Mouse (Mus musculus) intestine, postnatal 0 days (tissue): Measurements from ENCODE around the gene Pml. TPM values are rescaled to one million over a fixed set of nuclear protein-coding genes. Genes with fewer than 3 reads are reported as not detected.
"Not testable (repeated sequence)": the region's sequence is repeated elsewhere in the genome, so short reads cannot be mapped to it uniquely, and the experiment has no call there.

Source experiments
- ATAC-seq: fragments of 200-750 bp; cut with Nextera tagmentation; 2 replicates; pipeline ENCODE4 v1.8.0; 2017; ENCODE audit warnings: mild to moderate bottlenecking, moderate TSS enrichment, moderate library complexity
- H3K27ac ChIP-seq: fragments of 300-500 bp; sonication (generic); 2 replicates; pipeline ENCODE4 v1.5.1; 2014; ENCODE audit warnings: mild to moderate bottlenecking, low read depth, low read length, moderate library complexity
- H3K27me3 ChIP-seq: fragments of 300-500 bp; sonication (generic); replicated peaks from 2 replicates; pipeline ENCODE4 v1.6.1; 2014; ENCODE audit warnings: low read length, mixed read lengths; ENCODE audit not compliant: control insufficient read depth, insufficient read depth
- H3K36me3 ChIP-seq: fragments of 300-500 bp; sonication (generic); 2 replicates; pipeline ENCODE4 v1.6.1; 2014; ENCODE audit warnings: mild to moderate bottlenecking, moderate library complexity; ENCODE audit not compliant: control insufficient read depth, insufficient read depth
- H3K4me1 ChIP-seq: fragments of 300-500 bp; sonication (generic); replicated peaks from 2 replicates; pipeline ENCODE4 v1.6.1; 2014; ENCODE audit warnings: antibody characterized with exemption, low read length, mixed read lengths; ENCODE audit not compliant: control insufficient read depth, insufficient read depth
- H3K4me2 ChIP-seq: fragments of 300-500 bp; sonication (generic); replicated peaks from 2 replicates; pipeline ENCODE4 v1.6.1; 2014; ENCODE audit warnings: low read depth, mild to moderate bottlenecking, moderate library complexity
- H3K4me3 ChIP-seq: fragments of 300-500 bp; sonication (generic); 2 replicates; pipeline ENCODE4 v1.5.1; 2014; ENCODE audit warnings: low read depth, low read length
- H3K9ac ChIP-seq: fragments of 300-500 bp; sonication (generic); 2 replicates; pipeline ENCODE4 v1.6.1; 2014; ENCODE audit warnings: mild to moderate bottlenecking, low read depth, low read length
- H3K9me3 ChIP-seq: fragments of 300-500 bp; sonication (generic); 2 replicates; pipeline ENCODE4 v1.6.1; 2016; ENCODE audit warnings: mixed run types; ENCODE audit not compliant: control insufficient read depth
- CTCF ChIP-seq: sonication (generic); IDR thresholded peaks from 2 replicates; pipeline ENCODE4 v1.5.1; 2016; ENCODE audit warnings: low read depth, mild to moderate bottlenecking, control low read depth, antibody characterized with exemption, moderate library complexity
- WGBS: fragments of 180-500 bp; shearing (Covaris S2); extraction: QIAGEN DNeasy Blood & Tissue Kit; methylation state at CpG from one replicate; pipeline ENCODE4 v1.1.7; 2014; 5-methylcytosine and 5-hydroxymethylcytosine counted together
- polyA plus RNA-seq: library from polyadenylated mRNA; unstranded; fragments of >200 nt; fragmentation: Nextera tagmentation; extraction: Ambion mirVana; gene quantifications from 2 replicates; pipeline ENCODE4 v1.2.1, GENCODE M21; 2015

Gene Pml
- polyA plus RNA-seq, 1 experiment from 2014 or later: 5.3 TPM

- no peak for TF ChIP-seq CTCF
- Histone ChIP-seq H3K4me1 (0 out of 2 replicates have a peak, but pooled peaks cover 3% of the 10 kb centered on the region), H3K9ac (no peak overlapping the region), H3K4me3 (no peak overlapping the region), H3K9me3 (no peaks in the 10 kb centered on the region), H3K36me3 (peaks cover 19% of the 10 kb centered on the region; the same call in 1 of the 2 replicates), H3K4me2 (no peak overlapping the region), H3K27ac (no peak overlapping the region), H3K27me3 (no peaks in the 10 kb centered on the region)
- WGBS: 60% methylated on average over 2 of the region's 2 CpGs
- ATAC-seq: no peak
These were observed 5.5 kb upstream of the Pml start for GRCm38 (mm10) chr9:58255105-58255504.

DNA sequence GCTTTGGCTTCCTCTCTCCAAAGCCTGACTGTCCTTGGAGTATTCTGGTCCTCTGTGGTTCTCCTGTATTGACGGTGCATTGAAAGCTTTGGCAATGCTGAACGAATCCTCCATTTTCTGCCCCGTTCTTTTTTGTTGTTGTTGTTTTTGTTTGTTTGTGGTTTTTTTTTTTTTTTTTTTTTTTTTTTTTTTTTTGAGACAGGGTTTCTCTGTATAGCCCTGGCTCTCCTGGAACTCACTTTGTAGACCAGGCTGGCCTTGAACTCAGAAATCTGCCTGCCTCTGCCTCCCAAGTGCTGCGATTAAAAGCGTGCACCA lies 4.2 kb upstream of the Pml start:
- peak overlapping the region; percentile 70 for H3K4me3 ChIP-seq
- peak overlapping the region; percentile 58 for H3K9ac ChIP-seq
- not testable (repeated sequence) for H3K27ac ChIP-seq, H3K4me1 ChIP-seq, ATAC-seq, H3K9me3 ChIP-seq, H3K27me3 ChIP-seq
- H3K4me2 ChIP-seq: peak overlapping the region; percentile 90
- WGBS: 60% methylated on average over 5 of the region's 5 CpGs
- H3K36me3 ChIP-seq: peaks cover 16% of the 10 kb centered on the region; the same call in 1 of the 2 replicates

DNA sequence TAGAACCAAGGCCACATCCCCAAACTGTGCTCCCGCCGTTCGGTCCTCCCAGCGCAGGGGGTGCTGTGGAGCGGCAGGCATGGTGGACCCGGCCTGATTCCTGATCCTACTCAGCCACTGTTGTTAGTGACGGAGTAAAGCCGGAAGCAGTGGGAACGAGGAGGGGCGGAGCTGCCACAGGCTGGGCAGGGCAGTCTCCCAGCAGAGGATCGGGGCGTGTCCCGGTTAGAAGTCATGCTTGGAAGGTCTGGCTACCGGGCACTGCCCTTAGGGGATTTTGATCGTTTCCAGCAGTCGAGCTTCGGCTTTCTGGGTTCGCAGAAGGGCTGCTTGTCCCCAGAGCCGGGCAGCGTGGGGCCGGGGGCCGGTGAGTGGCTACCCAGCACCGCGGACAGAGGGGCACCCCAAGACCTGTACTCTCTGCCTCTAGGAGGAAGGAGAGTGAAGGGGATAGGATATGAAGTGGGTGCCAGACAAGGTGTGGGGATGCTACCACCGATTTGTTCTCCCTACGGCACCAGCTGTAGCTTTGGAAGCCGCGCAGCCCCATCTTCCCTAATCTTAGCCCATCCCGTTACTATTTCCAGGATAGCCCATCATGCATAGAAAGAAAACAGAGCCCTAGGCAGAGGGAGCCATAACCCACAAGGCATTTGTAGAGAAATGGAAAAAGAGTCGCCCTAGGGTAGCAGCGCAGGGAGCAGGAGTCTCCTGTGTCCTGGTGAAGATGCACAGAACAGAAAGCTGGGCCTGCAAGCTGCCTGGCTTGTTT lies 3.6 kb upstream of the Pml start, which contains the start of gene Stoml1:
TSS of gene Stoml1 (plus strand) at position 132 of the 772 bp plus-strand sequence.
- WGBS: 1% methylated on average over 31 of the region's 31 CpGs
- TF ChIP-seq CTCF: peak; percentile 99
- H3K36me3 ChIP-seq: peaks cover 12% of the 10 kb centered on the region; the same call in 1 of the 2 replicates
- peak within 1 kb of the TSS; percentile 58 for H3K9ac ChIP-seq
- H3K4me1 ChIP-seq: 0 out of 2 replicates have a peak, but pooled peaks cover 3% of the 10 kb centered on the region
- ATAC-seq: peak; percentile 95
- no peaks in the 10 kb centered on the region for H3K27me3 ChIP-seq
- no peaks in the 10 kb centered on the region for H3K9me3 ChIP-seq
- peak within 1 kb of the TSS; percentile 90 for H3K4me2 ChIP-seq
- H3K4me3 ChIP-seq: peak within 1 kb of the TSS; percentile 70
- H3K27ac ChIP-seq: peak within 1 kb of the TSS; percentile 70; the same call in 1 of the 2 replicates

DNA sequence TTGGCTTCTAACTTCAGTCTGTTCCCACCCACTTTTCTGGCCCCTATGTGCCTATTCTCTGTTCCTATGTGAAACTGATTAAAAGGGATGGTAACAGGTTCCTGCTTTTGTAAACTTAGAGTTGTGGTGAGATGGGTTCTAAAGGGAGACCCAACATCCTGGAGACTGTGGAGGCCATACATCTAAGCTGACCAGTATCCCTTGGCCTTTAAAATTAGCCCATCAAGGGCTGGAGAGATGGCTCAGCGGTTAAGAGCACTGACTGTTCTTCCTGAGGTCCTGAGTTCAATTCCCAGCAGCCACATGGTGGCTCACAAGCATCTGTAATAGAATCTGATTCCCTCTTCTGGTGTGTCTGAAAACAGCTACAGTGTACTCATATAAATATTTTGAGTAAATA lies 1.1 kb upstream of the Pml start:
- not testable (repeated sequence) for ATAC-seq, H3K4me1 ChIP-seq, H3K4me3 ChIP-seq, H3K9ac ChIP-seq, H3K27me3 ChIP-seq, H3K4me2 ChIP-seq, H3K9me3 ChIP-seq, H3K36me3 ChIP-seq, H3K27ac ChIP-seq
- WGBS: 90% methylated on average over 1 of the region's 1 CpGs

DNA sequence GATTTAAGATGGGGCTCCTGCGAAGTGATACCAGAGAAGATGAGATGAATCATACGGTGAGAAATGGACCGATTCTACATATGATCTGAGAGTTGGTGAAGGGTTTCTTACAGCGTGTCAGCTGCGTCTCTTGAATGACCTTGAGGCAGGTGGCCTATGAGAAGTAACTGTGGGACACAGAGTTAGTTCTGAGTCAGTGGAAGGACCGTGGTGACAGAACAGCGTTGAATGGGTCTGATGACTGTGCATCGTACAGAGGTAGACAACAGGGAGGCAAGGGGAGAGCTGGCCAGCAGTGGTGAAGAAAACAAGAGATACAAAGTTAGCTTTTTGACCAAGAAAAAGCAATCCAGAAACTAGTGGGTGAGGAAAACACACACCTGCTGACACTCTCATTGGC lies 736 bp upstream of the Pml start:
- 64% methylated on average over 8 of the region's 8 CpGs for whole genome bisulfite sequencing
- Histone ChIP-seq H3K27me3 (no peaks in the 10 kb centered on the region), H3K9me3 (no peaks in the 10 kb centered on the region), H3K4me3 (no peak overlapping the region), H3K4me2 (peak overlapping the region; percentile 84; the same call in 1 of the 2 replicates), H3K36me3 (no peaks in the 10 kb centered on the region), H3K9ac (no peak overlapping the region; the same call in 1 of the 2 replicates), H3K27ac (no peak overlapping the region), H3K4me1 (0 out of 2 replicates have a peak, but pooled peaks cover 3% of the 10 kb centered on the region)
- TF ChIP-seq CTCF: no peak
- ATAC-seq: no peak

GRCm38 (mm10) chr9:58248746-58249413 lies 706 bp downstream of the Pml start:
- no peaks in the 10 kb centered on the region for H3K9me3 ChIP-seq
- peak overlapping the region; percentile 87 for H3K27ac ChIP-seq
- peak overlapping the region; percentile 57 for H3K4me3 ChIP-seq
- WGBS: 26% methylated on average over 7 of the region's 7 CpGs
- H3K36me3 ChIP-seq: no peaks in the 10 kb centered on the region
- H3K4me1 ChIP-seq: 0 out of 2 replicates have a peak, but pooled peaks cover 3% of the 10 kb centered on the region
- H3K4me2 ChIP-seq: peak overlapping the region; percentile 84
- peak overlapping the region; percentile 59 for H3K9ac ChIP-seq
- no peak for TF ChIP-seq CTCF
- no peaks in the 10 kb centered on the region for H3K27me3 ChIP-seq
- no peak for ATAC-seq
